Mouse (Mus musculus) gastrocnemius, postnatal 36 days (tissue): ENCODE measurements around the gene Fam222b. TPM values are rescaled to one million over a fixed set of nuclear protein-coding genes. Genes with fewer than 3 reads are reported as not detected.

Experiments used
- DNase-seq, 2 experiments: peaks; one replicate each; pipeline ENCODE4 v3.0.0; 2022
- intact Hi-C: fragments of 180-260 bp; cut with DNase I; formaldehyde crosslinking; loops from one replicate; pipeline ENCODE4 v1.15.1; 2025
- microRNA-seq, 2 experiments: library from miRNA; unstranded; fragments of <30 nt; microRNA quantifications; one replicate each; pipeline ENCODE4 v1.2.0; 2021
- total RNA-seq, 2 experiments: library from RNA; stranded (reverse); gene quantifications; 2 replicates each; pipeline ENCODE4 v1.2.3; 2021

The Fam222b gene
- total RNA-seq, 2 experiments from 2014 or later = 6.0 to 6.1 TPM

DNA sequence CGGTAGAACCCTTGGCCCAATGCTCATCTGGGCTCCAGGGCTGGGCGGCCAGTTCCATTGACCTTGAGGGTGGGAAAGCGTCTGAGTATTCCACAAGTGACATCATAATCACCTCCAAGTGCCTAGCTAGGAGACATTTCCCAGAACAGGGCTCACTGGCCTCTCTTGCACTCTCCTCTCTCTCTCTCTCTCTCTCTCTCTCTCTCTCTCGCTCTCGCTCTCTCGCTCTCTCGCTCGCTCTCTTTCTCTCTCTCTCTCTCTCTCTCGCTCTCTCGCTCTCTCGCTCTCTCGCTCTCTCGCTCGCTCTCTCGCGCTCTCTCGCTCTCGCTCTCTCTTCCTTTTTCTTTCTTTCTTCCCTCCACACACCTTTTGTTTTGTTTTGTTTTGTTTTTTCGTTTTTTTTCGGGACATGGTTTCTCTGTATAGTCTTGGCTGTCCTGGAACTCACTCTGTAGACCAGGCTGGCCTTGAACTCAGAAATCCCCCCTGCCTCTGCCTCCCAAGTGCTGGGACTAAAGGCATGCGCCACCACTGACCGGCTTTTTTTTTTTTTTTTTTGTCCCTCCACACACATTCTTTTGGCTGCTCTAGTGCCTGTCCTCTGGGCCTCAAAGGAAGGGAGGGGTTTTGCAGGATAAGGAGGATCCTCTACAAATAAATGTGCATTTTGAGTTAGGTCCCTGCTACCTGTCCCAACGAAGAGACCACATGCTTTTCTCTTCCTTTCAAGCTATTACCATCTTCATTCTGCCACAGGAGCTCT lies 100.8 kb downstream of the Fam222b start:
- no peak for DNase-seq
- intact Hi-C loops = no loop called here

GRCm38 (mm10) chr11:78202372-78202771 lies 107.9 kb downstream of the Fam222b start:
- no peak for DNase-seq
- intact Hi-C loops = no loop called here

DNA sequence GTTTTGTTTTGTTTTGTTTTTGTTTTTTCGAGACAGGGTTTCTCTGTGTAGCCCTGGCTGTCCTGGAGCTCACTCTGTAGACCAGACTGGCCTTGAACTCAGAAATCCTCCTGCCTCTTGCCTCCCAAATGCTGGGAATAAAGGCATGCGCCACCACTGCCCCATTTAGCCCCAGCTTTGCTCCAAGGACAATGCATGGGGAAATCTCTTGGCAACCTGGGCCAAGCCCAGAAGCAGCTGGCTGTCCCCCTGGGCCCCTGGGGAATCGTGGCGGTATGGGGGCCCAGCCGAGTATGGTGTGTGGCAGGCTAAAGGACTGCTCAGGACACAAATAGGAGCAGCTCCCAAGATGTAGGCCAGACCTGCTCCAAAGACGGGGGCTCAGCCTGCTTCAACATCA lies 109.8 kb downstream of the Fam222b start:
- DNase-seq = no peak
- intact Hi-C loops = no loop called here

- intact Hi-C loops = no loop called here
- DNase-seq = no peak
Measured at GRCm38 (mm10) chr11:78205361-78206206, 111.1 kb downstream of the Fam222b start.

Small RNA genes lying within 50 kb of the gene (microRNA-seq; reads per million reads assigned to microRNA genes)
- gene Mir144 (139 to 957 reads per million in 2 experiments), gene Mir451a (0 reads per million in 2 experiments), gene Mir451b (0 reads per million in 2 experiments), gene Mir7653 (0 reads per million in 2 experiments)

Other genes starting within 250 kb of the Fam222b start
- not detected for gene Pipox, start 200.6 kb upstream of the Fam222b start, total RNA-seq
- gene Sez6, start 163.9 kb upstream of the Fam222b start, total RNA-seq = under 1 TPM in 1 of 2 experiments, not detected in 1; 0.10 TPM
- 10 to 100 TPM; 10.7 to 14.1 TPM for gene Phf12, start 111.9 kb upstream of the Fam222b start, total RNA-seq
- gene Dhrs13, start 62.4 kb upstream of the Fam222b start, total RNA-seq = 1 to 10 TPM in 1 of 2 experiments, under 1 TPM in 1; 0.94 to 1.9 TPM
- gene Flot2, start 56.7 kb upstream of the Fam222b start, total RNA-seq = 10 to 100 TPM; 51.7 to 55.6 TPM
- gene Eral1, start 14.3 kb upstream of the Fam222b start, total RNA-seq = 10 to 100 TPM; 21.7 to 22.7 TPM
- gene Traf4, start 70.9 kb downstream of the Fam222b start, total RNA-seq = 1 to 10 TPM; 2.2 to 3.2 TPM
- under 1 TPM; 0.59 to 0.64 TPM for gene Nek8, start 82.0 kb downstream of the Fam222b start, total RNA-seq
- gene Tlcd1, start 82.1 kb downstream of the Fam222b start, total RNA-seq = 1 to 10 TPM in 1 of 2 experiments, under 1 TPM in 1; 0.99 to 1.4 TPM
- gene Rpl23a, start 88.9 kb downstream of the Fam222b start, total RNA-seq = 100 to 1,000 TPM; 644 to 813 TPM
- 1 to 10 TPM; 4.2 to 4.5 TPM for gene Rab34, start 93.8 kb downstream of the Fam222b start, total RNA-seq
- gene Proca1, start 98.7 kb downstream of the Fam222b start, total RNA-seq = under 1 TPM in 1 of 2 experiments, not detected in 1; 0.74 TPM
- 10 to 100 TPM; 40.7 to 41.1 TPM for gene Sdf2, start 151.1 kb downstream of the Fam222b start, total RNA-seq
- gene Supt6, start 151.3 kb downstream of the Fam222b start, total RNA-seq = 10 to 100 TPM; 21.9 to 23.1 TPM
- gene 2610507B11Rik, start 167.1 kb downstream of the Fam222b start, total RNA-seq = 100 to 1,000 TPM; 212 to 228 TPM
- under 1 TPM; 0.42 to 0.84 TPM for gene BC030499, start 196.2 kb downstream of the Fam222b start, total RNA-seq
- 1 to 10 TPM; 2.4 to 4.1 TPM for gene Spag5, start 206.9 kb downstream of the Fam222b start, total RNA-seq
- 1 to 10 TPM; 1.3 to 1.9 TPM for gene Aldoc, start 228.3 kb downstream of the Fam222b start, total RNA-seq
- 10 to 100 TPM; 20.1 to 21.3 TPM for gene Pigs, start 233.8 kb downstream of the Fam222b start, total RNA-seq
- gene Unc119, start 248.8 kb downstream of the Fam222b start, total RNA-seq = 10 to 100 TPM; 10.1 to 16.2 TPM